Mouse (Mus musculus): ENCODE measurements around the gene Frs2. TPM values are rescaled to one million over a fixed set of nuclear protein-coding genes. Genes with fewer than 3 reads are reported as not detected.

Gene Frs2
- polyA plus RNA-seq, 1 experiment, result 16.0 TPM

DNA sequence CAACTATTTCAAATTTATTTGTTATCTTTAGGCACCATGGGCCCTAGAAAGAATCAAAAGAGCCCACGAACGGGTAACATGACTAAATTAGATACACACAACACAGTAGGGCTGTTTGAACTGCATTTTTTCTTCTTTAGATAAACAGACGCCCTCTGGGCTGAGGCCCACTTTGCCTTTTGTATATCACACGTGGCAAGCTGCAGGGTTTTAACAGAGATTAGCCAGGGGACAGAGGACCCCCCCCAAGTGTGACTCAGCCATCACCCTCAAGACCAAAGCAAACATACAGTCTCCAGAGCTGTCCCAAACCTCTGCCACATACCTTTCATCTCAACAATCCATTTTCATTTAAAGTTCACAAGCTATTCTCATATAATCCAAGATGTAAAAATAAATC lies 42.1 kb downstream of the Frs2 start:
- no peak for DNase-seq (ENCODE audit: low read depth)

- no peak for DNase-seq (ENCODE audit: low read depth)
Observed at GRCm38 (mm10) chr10:117105015-117105414, 43.3 kb downstream of the Frs2 start.

DNA sequence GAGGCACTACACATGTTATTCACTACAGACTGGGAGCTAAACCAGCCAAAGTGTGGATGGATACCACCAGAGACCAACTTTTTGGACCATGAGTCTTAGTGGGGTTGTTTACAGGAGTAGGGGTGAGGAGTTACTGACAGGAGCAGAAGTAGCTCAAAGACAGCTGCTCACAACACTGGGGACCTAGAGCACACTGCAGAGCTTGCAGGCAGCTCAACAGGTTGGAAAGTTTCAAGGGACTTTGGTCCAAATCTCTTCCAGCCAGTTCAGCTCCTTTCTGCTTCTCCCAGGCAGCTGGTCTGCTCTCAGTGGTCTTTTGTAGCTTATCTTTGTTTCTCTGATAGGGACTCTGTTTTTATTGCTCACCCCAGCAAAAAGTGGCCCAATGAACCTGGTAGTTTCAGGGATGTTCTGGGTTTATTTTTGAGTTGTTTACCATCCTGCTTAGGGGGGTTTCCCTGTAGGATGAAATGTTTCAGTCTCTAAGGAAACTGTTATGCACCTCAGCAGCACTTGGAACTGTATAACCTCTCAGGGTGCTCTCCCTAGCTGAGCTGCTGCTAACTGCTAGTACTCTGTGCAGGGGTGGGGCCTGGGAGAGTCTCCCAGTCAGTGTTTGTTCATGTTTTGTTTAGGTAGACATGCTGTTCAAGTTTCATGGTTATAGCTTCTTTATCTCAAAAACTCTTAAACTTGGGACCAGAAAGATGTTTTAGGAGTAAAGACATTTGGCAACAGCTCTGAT lies 44.3 kb downstream of the Frs2 start:
- no peak for DNase-seq (ENCODE audit: low read depth)

DNA sequence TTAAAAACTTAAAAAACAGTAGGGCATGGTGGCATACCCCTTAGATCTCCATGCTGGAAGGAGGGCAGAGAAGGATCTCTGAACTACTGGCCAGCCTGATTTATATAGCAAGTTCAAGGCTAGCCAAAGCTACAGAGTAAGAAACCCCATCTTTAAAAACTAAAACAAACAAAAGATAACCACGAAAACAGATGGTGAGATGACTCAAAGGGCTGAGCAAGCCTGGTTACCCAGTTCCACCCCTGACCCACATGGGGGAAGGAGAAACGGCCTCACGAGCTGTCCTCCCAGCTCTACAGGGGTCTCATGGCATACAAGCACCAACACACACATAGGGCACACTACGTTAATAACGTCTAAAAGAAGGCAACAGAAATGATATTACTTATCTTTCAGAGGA lies 48.2 kb downstream of the Frs2 start:
- DNase-seq (ENCODE audit: low read depth), result no peak

- no peak for DNase-seq (ENCODE audit: low read depth)
Observed at GRCm38 (mm10) chr10:117097116-117097698, 51.1 kb downstream of the Frs2 start.

GRCm38 (mm10) chr10:117096096-117096495 lies 52.2 kb downstream of the Frs2 start:
- DNase-seq (ENCODE audit: low read depth), result no peak

DNA sequence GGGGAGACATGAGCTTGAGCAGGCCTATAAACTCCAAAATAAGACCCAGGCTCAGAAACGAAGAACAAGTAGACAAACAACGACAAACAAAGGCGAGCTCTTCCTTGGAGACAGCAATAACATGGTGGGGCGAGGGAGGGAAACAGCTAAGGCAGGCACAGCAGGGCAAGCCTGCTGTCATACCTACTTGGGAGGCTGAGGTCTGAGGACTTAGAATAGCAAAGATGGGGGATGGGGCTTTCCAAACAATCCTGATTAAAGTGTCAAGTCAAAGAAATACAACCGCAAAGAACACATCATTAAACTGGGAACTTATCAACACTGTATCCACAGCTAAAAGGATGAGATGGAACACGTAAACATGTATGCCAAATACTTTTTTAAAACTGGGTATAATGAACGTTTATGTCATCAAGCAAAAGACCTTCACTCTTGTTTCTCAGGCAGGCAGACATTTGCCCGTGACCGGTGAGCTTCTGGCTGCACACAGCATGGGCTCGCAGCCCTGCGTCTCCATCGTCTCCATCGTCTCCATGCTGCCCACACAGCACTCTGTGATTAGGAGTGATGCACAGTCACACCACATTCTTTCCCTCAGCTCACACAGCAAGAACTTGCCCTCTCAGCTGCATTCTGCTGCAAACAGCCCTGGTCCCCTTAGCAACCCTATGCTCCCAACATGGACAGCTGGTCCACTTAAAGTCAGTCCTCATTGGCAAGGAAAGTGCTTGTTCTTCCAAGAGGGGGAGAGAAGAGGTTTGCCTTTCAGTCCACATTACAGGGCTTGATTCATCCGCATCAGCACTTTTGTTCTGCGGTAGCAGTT lies 53.6 kb downstream of the Frs2 start:
- DNase-seq (ENCODE audit: low read depth), result no peak

DNA sequence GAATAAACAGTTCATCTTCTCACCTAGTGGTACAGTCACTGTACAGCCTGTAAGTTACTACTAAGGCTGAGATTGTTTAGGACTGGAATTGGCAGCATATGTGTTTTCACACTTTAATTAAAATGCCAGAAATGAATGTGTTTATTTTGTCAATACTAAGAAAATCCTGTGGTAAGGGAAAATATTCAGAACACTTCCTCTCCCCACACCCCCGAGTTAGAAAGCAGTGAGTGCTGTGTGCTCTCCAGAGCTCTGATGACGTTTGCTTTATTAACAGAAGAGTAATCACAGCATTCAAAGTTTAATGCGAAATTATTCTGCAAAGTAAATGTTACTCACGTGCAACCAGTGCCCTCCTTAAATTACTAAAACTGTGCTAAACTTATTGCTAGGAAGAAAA lies 58.7 kb downstream of the Frs2 start:
- DNase-seq (ENCODE audit: low read depth), result no peak

- no peak for DNase-seq (ENCODE audit: low read depth)
Observed at GRCm38 (mm10) chr10:117081914-117082359, 66.4 kb downstream of the Frs2 start.

GRCm38 (mm10) chr10:117081326-117081725 lies 67.0 kb downstream of the Frs2 start:
- DNase-seq (ENCODE audit: low read depth), result no peak

- DNase-seq (ENCODE audit: low read depth), result no peak
Observed at GRCm38 (mm10) chr10:117078284-117078683, 70.0 kb downstream of the Frs2 start.

DNA sequence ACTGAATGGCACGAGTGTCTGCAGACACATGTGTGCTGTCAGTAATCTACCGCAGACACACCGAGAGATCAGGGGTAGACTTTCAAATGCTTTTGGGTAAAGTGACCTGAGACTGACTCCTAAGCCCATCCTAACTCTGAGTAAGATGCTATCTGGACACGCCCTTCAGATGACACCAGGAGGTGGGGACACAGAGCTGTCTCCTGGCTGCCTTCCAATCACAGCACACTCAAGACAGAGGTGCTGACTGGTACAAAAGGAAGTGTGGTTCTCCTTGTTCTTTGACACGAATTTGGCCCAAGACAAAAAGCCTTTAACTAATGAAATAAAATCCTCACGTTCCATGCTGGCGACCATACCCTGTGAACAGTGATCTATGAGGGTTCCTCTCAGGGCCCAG lies 75.2 kb downstream of the Frs2 start:
- DNase-seq (ENCODE audit: low read depth), result no peak

GRCm38 (mm10) chr10:117072191-117072888 lies 76.0 kb downstream of the Frs2 start:
- no peak for DNase-seq (ENCODE audit: low read depth)

DNA sequence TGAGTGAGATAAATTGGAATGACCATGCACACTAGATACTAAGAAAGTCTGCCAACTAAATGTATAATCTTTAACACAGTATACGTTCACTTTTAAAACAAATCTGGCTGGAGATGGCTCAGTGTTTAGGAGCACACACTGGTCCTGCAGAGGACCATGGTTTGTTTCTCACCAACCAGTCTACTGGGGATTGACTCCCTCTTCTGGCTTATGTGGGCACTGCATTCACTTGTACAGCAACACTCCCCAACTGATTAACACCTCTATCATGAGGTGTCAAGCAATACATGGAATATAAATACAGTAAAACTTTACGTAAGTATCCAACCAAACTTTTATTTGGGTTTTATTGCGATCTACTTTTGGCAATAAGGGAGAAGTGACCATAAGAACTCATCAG lies 79.2 kb downstream of the Frs2 start:
- no peak for DNase-seq (ENCODE audit: low read depth)

- DNase-seq (ENCODE audit: low read depth), result no peak
Observed at GRCm38 (mm10) chr10:117064076-117064475, 84.3 kb downstream of the Frs2 start.

DNA sequence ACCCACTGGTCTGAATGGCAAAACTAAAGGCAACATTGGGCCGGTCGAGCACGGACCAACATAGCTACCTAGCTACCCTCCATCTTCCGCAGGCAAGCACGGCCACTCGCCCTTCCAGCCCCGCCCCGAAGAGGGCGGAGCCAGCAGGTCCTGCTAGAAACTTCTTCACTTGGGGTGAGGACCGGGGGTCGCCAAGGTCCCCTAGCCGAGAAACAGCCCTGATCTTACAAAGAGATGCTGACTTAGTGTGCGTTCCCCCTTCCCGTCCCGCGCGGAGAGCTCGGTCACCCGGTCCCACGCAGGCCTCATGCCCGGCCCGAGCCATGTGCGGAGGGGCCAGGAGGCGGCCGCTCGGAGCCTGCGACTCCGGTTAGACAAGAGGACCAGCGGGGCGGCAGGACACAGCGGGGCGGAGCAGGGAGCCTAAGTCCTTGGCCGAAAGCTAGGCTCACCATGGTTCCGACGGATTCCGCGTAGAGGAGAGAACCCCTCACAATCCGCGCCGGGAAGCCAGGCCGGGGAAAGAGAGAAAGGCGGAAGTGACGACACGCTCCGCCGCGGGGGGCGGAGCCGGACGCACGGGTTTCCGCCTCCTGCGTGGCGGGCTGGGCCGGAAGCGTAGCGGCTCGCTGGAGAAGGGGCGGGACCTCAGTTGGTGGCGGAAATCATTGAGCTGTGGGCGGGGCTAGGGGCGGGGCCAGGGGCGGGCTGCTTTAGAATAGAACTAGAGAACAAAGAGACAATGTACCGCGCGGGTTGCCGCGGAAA lies 84.9 kb downstream of the Frs2 start, which contains the start of gene Cct2:
TSS of gene Cct2 (minus strand) at position 561 of the 768 bp plus-strand sequence.
- DNase-seq (ENCODE audit: low read depth), result peak; percentile 45

DNA sequence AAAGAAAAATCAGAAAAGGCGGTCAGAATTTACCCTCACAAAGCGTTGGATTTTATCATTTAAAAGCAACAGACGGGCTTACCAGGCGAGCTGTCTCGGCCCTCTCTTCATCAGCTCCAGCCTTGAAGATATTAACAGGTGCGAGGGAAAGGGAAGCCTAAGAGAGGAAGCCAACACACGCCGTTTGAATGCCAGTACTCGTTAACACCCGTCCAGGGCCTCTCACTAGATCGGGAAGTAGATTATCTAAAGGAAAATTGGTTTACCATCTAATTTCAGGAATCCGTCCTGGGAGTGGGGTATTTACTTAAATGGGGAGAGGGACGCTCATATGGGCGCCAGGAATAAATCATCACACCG lies 85.5 kb downstream of the Frs2 start:
- no peak for DNase-seq (ENCODE audit: low read depth)

GRCm38 (mm10) chr10:117055668-117056067 lies 92.7 kb downstream of the Frs2 start:
- no peak for DNase-seq (ENCODE audit: low read depth)

- DNase-seq (ENCODE audit: low read depth), result no peak
Observed at GRCm38 (mm10) chr10:117049961-117050597, 98.3 kb downstream of the Frs2 start.

- DNase-seq (ENCODE audit: low read depth), result no peak
Observed at GRCm38 (mm10) chr10:117049253-117049652, 99.1 kb downstream of the Frs2 start.

All from gonadal fat pad, adult 2 months (tissue).